Mouse (Mus musculus) bone marrow, adult 2 months (tissue): ENCODE results near the gene Hist1h4k.

ENCODE experiments used
- CTCF ChIP-seq: fragments of 200-500 bp; IDR thresholded peaks from 2 replicates; pipeline ENCODE4 v1.5.1; 2011; ENCODE audit warnings: low read length, control low read depth; ENCODE audit not compliant: control insufficient read depth, insufficient read depth
- POLR2A ChIP-seq: fragments of 200-500 bp; IDR thresholded peaks from 2 replicates; pipeline ENCODE4 v1.6.1; 2011; ENCODE audit warnings: low read depth, mild to moderate bottlenecking, control low read depth, low read length, borderline replicate concordance; ENCODE audit not compliant: control insufficient read depth

- TF ChIP-seq CTCF: no peak
- TF ChIP-seq POLR2A: no peak
Observed at GRCm38 (mm10) chr13:21783255-21783617, 32.9 kb upstream of the Hist1h4k start, which contains the start of gene Hist1h3i.
